Mouse (Mus musculus): ENCODE measurements around the gene Pheta2. TPM values are rescaled to one million over a fixed set of nuclear protein-coding genes. Genes with fewer than 3 reads are reported as not detected.

Pheta2 gene
- polyA plus RNA-seq, 1 experiment from 2014 or later, result 1.2 TPM

DNA sequence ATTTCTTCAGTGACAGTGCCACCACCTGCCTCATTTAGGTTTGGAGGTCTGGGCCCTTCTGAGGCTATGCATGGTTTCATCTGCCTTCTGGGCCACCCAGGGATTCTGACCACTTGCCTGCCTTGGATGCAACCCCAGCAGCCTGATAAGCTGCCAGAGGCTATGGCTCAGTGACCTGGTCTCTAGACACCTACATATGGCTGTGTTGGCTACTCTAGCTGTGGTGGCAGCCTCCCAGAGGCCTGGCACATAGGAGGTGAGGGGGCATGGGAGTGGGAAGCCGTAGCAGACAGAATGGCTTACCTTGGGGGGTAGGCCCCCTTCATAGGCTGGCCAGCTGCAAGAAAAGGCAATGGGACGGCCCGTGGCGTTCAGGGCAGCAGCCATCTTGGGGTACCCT lies 3.5 kb upstream of the Pheta2 start:
- no peaks in the 10 kb centered on the region for H3K9me3 ChIP-seq
- H3K4me2 ChIP-seq, result no peak overlapping the region
- 98% methylated on average over 4 of the region's 4 CpGs for WGBS
- no peak overlapping the region for H3K9ac ChIP-seq
- no peak overlapping the region for H3K27ac ChIP-seq
- no peaks in the 10 kb centered on the region for H3K36me3 ChIP-seq (replicated peaks)
- H3K27me3 ChIP-seq (replicated peaks), result peaks cover under 1% of the 10 kb centered on the region
- peaks cover 12% of the 10 kb centered on the region for H3K4me1 ChIP-seq
- no peak for ATAC-seq (replicated peaks)
- H3K4me3 ChIP-seq, result no peak overlapping the region

DNA sequence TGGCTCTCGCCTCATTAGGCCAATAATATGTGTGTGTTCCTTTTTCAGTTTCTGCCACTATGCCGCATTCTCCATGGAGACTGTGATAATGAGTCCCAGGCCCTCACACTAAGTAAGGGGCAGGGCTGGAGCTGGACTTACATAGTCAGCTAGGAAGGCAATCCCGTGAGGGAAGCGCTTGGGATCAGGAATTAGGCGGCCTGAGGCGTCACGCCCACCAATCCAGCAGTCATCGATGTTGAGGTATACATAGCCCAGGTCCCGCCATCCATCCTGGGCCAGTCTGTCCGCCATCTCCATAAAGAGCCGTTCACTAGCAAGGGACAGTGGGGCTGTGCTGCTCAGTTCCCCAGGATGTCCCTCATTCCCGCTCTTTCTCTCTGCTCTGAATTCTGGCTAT lies 2.1 kb upstream of the Pheta2 start:
- H3K9ac ChIP-seq, result no peak overlapping the region
- no peak for ATAC-seq (replicated peaks)
- no peaks in the 10 kb centered on the region for H3K9me3 ChIP-seq
- no peak overlapping the region for H3K4me3 ChIP-seq
- peaks cover 16% of the 10 kb centered on the region for H3K4me1 ChIP-seq
- no peaks in the 10 kb centered on the region for H3K36me3 ChIP-seq (replicated peaks)
- H3K4me2 ChIP-seq, result no peak overlapping the region
- 77% methylated on average over 12 of the region's 12 CpGs for whole genome bisulfite sequencing
- H3K27ac ChIP-seq, result no peak overlapping the region
- H3K27me3 ChIP-seq (replicated peaks), result peaks cover 11% of the 10 kb centered on the region

DNA sequence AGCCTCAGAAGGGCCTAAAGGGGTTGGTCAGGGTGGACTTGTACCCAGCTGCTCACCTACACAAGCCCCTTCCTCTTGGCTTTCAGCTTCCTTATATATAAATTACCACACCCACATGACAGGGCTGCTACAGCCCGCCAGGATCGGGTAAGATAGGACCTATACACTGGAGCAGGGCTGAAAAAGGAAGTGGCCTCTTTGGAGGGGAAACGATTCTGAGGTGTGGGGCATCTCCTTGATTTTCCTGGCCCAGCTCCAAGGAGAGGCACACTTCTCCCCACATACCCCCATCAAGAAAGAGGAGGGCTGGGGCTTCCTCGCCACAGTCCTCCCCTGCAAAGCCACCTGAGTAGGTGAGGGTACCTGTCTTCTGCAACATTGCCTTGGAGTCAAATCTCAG lies 867 bp upstream of the Pheta2 start:
- ATAC-seq (replicated peaks), result peak; percentile 11; the same call in 1 of the 2 replicates
- H3K36me3 ChIP-seq (replicated peaks), result no peaks in the 10 kb centered on the region
- no peaks in the 10 kb centered on the region for H3K9me3 ChIP-seq
- peak overlapping the region; percentile 72 for H3K4me2 ChIP-seq
- H3K27me3 ChIP-seq (replicated peaks), result peaks cover 14% of the 10 kb centered on the region
- peak overlapping the region; percentile 58; the same call in 1 of the 2 replicates for H3K9ac ChIP-seq
- H3K4me3 ChIP-seq, result peak overlapping the region; percentile 56
- H3K4me1 ChIP-seq, result peaks cover 16% of the 10 kb centered on the region
- H3K27ac ChIP-seq, result no peak overlapping the region
- WGBS, result 48% methylated on average over 4 of the region's 4 CpGs

- Histone ChIP-seq H3K27ac (0 out of 2 replicates have a peak overlapping the region, but pooled peaks have one; percentile 39), H3K9me3 (no peaks in the 10 kb centered on the region), H3K9ac (peak overlapping the region; percentile 58; the same call in 1 of the 2 replicates), H3K4me1 (peaks cover 16% of the 10 kb centered on the region), H3K27me3 (replicated peaks) (peaks cover 14% of the 10 kb centered on the region), H3K4me2 (peak overlapping the region; percentile 72), H3K36me3 (replicated peaks) (no peaks in the 10 kb centered on the region), H3K4me3 (peak overlapping the region; percentile 56)
- no peak for ATAC-seq (replicated peaks)
- 61% methylated on average over 10 of the region's 10 CpGs for WGBS
Observed at GRCm38 (mm10) chr15:82339150-82339549, 408 bp downstream of the Pheta2 start.

GRCm38 (mm10) chr15:82339634-82340254 lies 1.0 kb downstream of the Pheta2 start:
- H3K27ac ChIP-seq, result no peak overlapping the region
- H3K4me2 ChIP-seq, result no peak overlapping the region
- WGBS, result 80% methylated on average over 8 of the region's 8 CpGs
- H3K36me3 ChIP-seq (replicated peaks), result no peaks in the 10 kb centered on the region
- H3K27me3 ChIP-seq (replicated peaks), result peaks cover 14% of the 10 kb centered on the region
- no peak for ATAC-seq (replicated peaks)
- H3K4me1 ChIP-seq, result peaks cover 16% of the 10 kb centered on the region
- H3K9me3 ChIP-seq, result no peaks in the 10 kb centered on the region
- no peak overlapping the region for H3K4me3 ChIP-seq
- H3K9ac ChIP-seq, result no peak overlapping the region

DNA sequence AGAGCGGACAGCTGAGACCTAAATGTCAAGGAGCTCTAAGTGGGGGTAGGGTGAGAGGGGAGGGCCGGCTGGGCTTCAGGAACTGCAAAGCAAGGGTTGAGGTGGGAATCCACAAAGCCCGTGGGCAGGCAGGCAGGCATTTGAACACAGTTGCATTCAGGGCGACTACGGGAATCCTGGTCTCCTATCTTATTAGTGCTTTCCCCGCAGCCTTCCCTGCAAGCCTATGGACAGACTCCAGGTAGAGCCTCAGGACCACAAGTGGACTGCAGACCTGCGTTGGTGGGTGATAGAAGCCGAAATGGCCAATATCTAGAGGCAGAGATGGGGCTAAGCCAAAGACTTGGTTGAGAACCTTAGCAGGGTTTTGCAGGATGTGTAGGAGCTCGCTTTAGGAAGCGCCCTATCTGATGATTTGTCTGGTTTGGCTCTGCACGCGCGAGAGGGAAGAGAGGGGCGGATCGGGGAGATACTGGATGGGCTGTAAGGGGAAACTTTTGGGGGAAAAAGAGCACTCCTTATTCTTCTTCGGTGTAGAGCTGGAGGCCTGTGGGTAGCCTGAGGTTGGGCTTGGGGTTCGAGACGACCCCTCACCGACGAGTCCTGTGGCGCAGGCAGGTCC lies 1.8 kb downstream of the Pheta2 start:
- 44% methylated on average over 21 of the region's 21 CpGs for WGBS
- peaks cover 16% of the 10 kb centered on the region for H3K4me1 ChIP-seq
- H3K36me3 ChIP-seq (replicated peaks), result no peaks in the 10 kb centered on the region
- peak overlapping the region; percentile 45 for H3K4me2 ChIP-seq
- no peak for ATAC-seq (replicated peaks)
- H3K9me3 ChIP-seq, result no peaks in the 10 kb centered on the region
- peaks cover 14% of the 10 kb centered on the region for H3K27me3 ChIP-seq (replicated peaks)
- H3K4me3 ChIP-seq, result peak overlapping the region; percentile 21
- H3K27ac ChIP-seq, result no peak overlapping the region
- no peak overlapping the region for H3K9ac ChIP-seq

- Histone ChIP-seq H3K27ac (no peak overlapping the region), H3K4me2 (peak overlapping the region; percentile 45), H3K27me3 (replicated peaks) (peaks cover 14% of the 10 kb centered on the region), H3K9ac (peak overlapping the region; percentile 10; the same call in 1 of the 2 replicates), H3K4me3 (peak overlapping the region; percentile 21), H3K4me1 (peaks cover 16% of the 10 kb centered on the region), H3K36me3 (replicated peaks) (no peaks in the 10 kb centered on the region), H3K9me3 (no peaks in the 10 kb centered on the region)
- no peak for ATAC-seq (replicated peaks)
- WGBS, result 5% methylated on average over 34 of the region's 40 CpGs
Observed at GRCm38 (mm10) chr15:82341036-82341501, 2.3 kb downstream of the Pheta2 start.

GRCm38 (mm10) chr15:82341675-82342542 lies 3.2 kb downstream of the Pheta2 start:
- H3K4me1 ChIP-seq, result peaks cover 21% of the 10 kb centered on the region
- H3K4me2 ChIP-seq, result no peak overlapping the region
- H3K36me3 ChIP-seq (replicated peaks), result no peaks in the 10 kb centered on the region
- H3K4me3 ChIP-seq, result no peak overlapping the region
- 68% methylated on average over 15 of the region's 15 CpGs for WGBS
- ATAC-seq (replicated peaks), result no peak
- no peak overlapping the region for H3K9ac ChIP-seq
- no peaks in the 10 kb centered on the region for H3K9me3 ChIP-seq
- H3K27ac ChIP-seq, result no peak overlapping the region
- H3K27me3 ChIP-seq (replicated peaks), result peaks cover 14% of the 10 kb centered on the region

DNA sequence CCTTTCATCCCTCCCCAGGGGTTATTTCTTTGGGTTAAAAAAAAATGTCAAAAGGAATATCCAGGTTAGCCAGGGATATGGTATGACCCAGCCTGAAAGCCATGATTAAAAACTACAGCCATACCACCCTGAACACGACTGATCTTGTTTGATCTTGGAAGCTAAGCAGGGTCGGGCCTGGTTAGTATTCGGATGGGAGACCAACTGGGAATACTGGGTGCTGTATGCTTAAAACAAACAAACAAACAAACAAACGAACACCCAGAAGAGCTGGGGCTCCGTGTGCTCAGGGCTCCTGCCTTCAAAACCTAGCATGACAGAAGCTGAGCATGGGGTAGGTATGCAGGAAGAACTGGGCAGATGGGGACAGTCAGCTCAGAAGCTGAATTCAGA lies 3.8 kb downstream of the Pheta2 start:
- 84% methylated on average over 5 of the region's 5 CpGs for WGBS
- peaks cover 23% of the 10 kb centered on the region for H3K4me1 ChIP-seq
- H3K36me3 ChIP-seq (replicated peaks), result no peaks in the 10 kb centered on the region
- H3K9me3 ChIP-seq, result no peaks in the 10 kb centered on the region
- no peak overlapping the region for H3K27ac ChIP-seq
- no peak overlapping the region for H3K4me2 ChIP-seq
- H3K4me3 ChIP-seq, result no peak overlapping the region
- no peak for ATAC-seq (replicated peaks)
- H3K27me3 ChIP-seq (replicated peaks), result peaks cover 14% of the 10 kb centered on the region
- H3K9ac ChIP-seq, result no peak overlapping the region

- H3K9me3 ChIP-seq, result no peaks in the 10 kb centered on the region
- no peak overlapping the region for H3K27ac ChIP-seq
- no peak overlapping the region for H3K4me3 ChIP-seq
- H3K27me3 ChIP-seq (replicated peaks), result peaks cover 14% of the 10 kb centered on the region
- 91% methylated on average over 27 of the region's 27 CpGs for WGBS
- ATAC-seq (replicated peaks), result no peak
- H3K36me3 ChIP-seq (replicated peaks), result 0 out of 2 replicates have a peak, but pooled peaks cover 4% of the 10 kb centered on the region
- peaks cover 25% of the 10 kb centered on the region for H3K4me1 ChIP-seq
- no peak overlapping the region for H3K4me2 ChIP-seq
- no peak overlapping the region for H3K9ac ChIP-seq
Observed at GRCm38 (mm10) chr15:82343368-82344287, 4.9 kb downstream of the Pheta2 start.

DNA sequence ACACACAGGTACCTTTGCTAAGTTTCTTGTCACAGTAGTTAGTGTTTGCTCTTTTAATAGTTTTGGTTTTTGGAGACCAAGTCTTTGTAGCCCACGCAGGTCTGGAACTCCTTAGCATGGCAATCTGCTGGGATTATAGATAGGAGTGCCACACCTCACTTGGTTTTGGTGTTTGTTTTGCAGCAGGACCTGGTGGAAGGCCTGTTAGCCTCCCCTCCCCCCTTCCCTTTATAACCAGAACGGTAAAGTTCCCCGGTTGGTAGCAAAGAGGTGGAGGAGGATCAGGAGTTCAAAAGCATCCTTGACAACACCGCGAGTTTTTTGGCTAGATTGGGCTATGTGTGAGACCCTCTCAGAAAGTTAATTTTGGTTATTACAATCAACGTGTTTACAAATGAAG lies 6.2 kb downstream of the Pheta2 start:
- WGBS, result 89% methylated on average over 6 of the region's 6 CpGs
- ATAC-seq (replicated peaks), result no peak
- Histone ChIP-seq H3K27ac (no peak overlapping the region), H3K4me1 (peaks cover 25% of the 10 kb centered on the region), H3K4me3 (no peak overlapping the region), H3K9ac (no peak overlapping the region), H3K36me3 (replicated peaks) (peaks cover 17% of the 10 kb centered on the region), H3K27me3 (replicated peaks) (peaks cover 14% of the 10 kb centered on the region), H3K4me2 (no peak overlapping the region), H3K9me3 (no peaks in the 10 kb centered on the region)
